Mouse (Mus musculus) liver, embryonic 14.5 days (tissue): ENCODE measurements around the gene Bicdl2.

Experiments
- CTCF ChIP-seq: IDR thresholded peaks from 2 replicates; pipeline ENCODE4 v1.5.1; 2016; ENCODE audit warnings: antibody characterized with exemption, low read depth, control low read depth
- EP300 ChIP-seq: IDR thresholded peaks from 2 replicates; pipeline ENCODE4 v1.6.1; 2016; ENCODE audit warnings: antibody characterized with exemption, low read depth

- TF ChIP-seq EP300 (no peak), CTCF (no peak)
These were observed 15.5 kb upstream of the Bicdl2 start, which contains the start of gene Mmp25 for GRCm38 (mm10) chr17:23644613-23645495.
